Mouse (Mus musculus): ENCODE measurements around the gene Efr3b. TPM values are rescaled to one million over a fixed set of nuclear protein-coding genes. Genes with fewer than 3 reads are reported as not detected.

The Efr3b gene
- polyA plus RNA-seq (2012; rRNA removed), result 0.72 and 1.5 TPM in 2 replicates

DNA sequence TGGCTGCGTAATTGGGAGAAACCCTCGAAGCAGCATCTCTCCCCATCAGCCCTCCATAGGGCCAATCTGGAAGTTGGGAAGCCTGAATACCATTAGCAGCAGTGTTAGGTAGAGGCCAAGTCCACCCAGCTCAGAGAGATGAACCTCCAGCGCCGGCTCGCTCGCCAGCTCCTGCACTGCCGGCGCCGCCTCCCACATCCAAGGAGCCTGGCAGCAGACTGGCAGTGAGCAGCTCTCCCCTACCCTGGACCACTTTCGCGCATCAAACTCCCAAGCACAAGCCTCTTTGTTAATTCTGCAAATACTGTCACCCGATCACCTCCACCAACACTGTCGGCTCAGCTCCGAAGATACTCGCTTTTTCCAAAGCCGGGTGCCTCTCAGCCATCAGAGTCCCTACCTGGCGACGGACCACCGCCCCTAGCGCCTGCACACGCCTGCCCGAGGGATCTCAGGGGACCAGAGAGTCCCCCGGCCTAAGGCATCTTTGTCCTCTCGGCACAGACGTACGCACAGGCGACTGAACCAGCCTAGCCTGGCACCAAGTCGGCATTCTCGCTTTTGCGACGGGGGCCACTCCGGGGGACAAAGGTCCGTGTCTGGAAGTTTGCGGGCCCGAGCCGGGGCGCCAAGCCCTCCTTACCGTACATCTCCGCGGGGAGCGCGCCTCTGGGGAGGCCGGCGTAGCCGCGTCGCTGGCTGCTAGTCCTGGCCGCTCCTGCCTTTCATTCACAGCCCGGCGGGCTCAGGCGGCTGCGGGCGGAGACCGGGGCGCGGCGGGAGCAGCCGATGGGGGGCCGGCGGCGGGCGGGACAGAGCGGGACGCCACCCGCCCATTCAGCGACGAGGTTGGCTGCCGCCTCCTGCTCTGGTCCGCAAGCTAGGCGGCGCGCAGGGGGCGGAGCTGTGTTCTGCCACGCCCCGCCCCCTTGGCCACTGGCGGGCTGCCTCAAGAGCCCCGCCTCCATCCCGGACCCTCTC, at the start of gene Efr3b:
Gene Efr3b (minus strand): TSS at position 855 of the 981 bp plus-strand sequence.

DNA sequence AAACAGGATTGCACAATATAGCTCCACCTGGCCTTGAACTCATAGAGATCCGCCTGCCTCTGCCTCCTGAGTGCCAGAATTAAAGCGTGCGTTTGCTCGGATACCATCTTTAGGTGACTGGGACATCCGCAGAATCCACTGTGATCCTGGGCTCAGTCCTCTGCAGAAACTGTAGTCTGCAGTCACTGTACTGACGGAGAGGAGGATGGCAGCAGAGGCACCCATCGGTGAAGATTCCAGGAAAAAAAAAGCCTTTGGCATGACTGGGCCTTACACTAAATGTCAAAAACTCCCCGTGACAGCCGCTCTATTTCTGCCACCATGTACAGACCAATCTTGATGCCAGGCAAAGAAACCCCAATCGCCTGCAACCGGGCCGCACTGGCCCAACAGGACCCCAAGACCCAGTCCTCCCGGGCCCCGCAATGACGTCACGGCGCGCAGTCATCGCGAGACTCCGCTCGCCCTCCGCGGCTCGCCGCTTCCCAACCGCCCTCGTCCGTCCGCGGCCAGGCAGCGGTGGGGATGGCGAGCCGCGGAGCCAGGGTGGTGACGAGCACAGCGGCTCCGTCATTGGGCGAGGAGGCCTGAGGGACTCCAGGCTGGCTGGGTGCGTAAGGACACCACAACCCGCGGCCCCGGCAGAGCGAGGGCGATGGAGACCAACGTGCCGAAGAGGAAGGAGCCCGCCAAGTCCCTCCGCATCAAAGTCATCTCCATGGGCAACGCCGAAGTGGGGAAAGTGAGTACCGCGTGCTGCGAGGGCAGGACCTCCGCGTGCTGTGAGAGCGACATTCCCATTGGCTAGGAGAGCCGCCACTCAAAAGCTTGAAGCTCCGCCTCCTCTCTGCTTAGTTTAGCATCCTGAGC, 43.7 kb upstream of the Efr3b start, which contains the start of gene Dnajc27:
Gene Dnajc27 (plus strand): TSS at position 452 of the 870 bp plus-strand sequence.

DNA sequence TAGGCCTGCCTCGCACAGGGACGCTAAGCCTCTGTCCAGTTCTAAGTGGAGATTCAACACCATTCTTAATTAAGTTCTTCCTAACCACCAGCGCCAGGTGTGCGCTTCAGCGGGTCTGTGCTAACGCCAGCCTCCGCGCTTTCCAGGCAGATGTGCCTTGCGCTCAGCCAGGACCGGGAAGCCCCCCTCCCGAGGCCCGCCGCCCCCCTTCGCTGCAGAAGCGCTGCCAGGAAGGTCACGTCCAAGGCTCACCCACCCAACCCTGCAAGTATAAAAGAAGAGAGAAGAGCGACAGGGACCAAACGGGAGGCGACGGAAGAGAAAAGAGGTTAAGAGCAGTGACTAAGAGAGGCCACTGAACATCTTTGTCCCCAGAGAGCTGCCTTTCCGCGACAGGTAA, 84.1 kb downstream of the Efr3b start, which contains the start of gene Pomc:
Gene Pomc (plus strand): TSS at position 301 of the 400 bp plus-strand sequence.

Other genes with a start within 250 kb of the Efr3b start
- 3.4 TPM in 2 replicates for gene Dnmt3a, start 232.9 kb downstream of the Efr3b start, polyA plus RNA-seq (2012; rRNA removed)
- gene Pomc, start 84.0 kb downstream of the Efr3b start, polyA plus RNA-seq (2012; rRNA removed), result 0.12 TPM in 1 of 2 replicates, not detected in the other
- 1.2 and 1.6 TPM in 2 replicates for gene Dnajc27, start 43.7 kb upstream of the Efr3b start, polyA plus RNA-seq (2012; rRNA removed)
- 2.3 and 2.7 TPM in 2 replicates for gene Adcy3, start 94.2 kb upstream of the Efr3b start, polyA plus RNA-seq (2012; rRNA removed)
- 2.1 and 2.6 TPM in 2 replicates for gene Ptrhd1, start 195.1 kb upstream of the Efr3b start, polyA plus RNA-seq (2012; rRNA removed)
- gene Cenpo, start 195.4 kb upstream of the Efr3b start, polyA plus RNA-seq (2012; rRNA removed), result 3.0 and 3.4 TPM in 2 replicates